Mouse (Mus musculus) gastrocnemius, postnatal 36 days (tissue): Measurements from ENCODE around the gene Vmn1r174. TPM values are rescaled to one million over a fixed set of nuclear protein-coding genes. Genes with fewer than 3 reads are reported as not detected.
"Not testable (repeated sequence)": the region's sequence is repeated elsewhere in the genome, so short reads cannot be mapped to it uniquely, and the experiment has no call there.

Source experiments
- DNase-seq, 2 experiments: peaks; one replicate each; pipeline ENCODE4 v3.0.0; 2022
- intact Hi-C: fragments of 180-260 bp; cut with DNase I; formaldehyde crosslinking; loops from one replicate; pipeline ENCODE4 v1.15.1; 2025
- long read RNA-seq, 2 experiments: library from polyadenylated mRNA; stranded (forward); transcript quantifications; one replicate each; pipeline ENCODE4 v2.0.0; 2021
- total RNA-seq, 2 experiments: library from RNA; stranded (reverse); gene quantifications; 2 replicates each; pipeline ENCODE4 v1.2.3; 2021

Vmn1r174 gene
- not detected for total RNA-seq
- long read RNA-seq, experiment 1: 0 reads
- long read RNA-seq, experiment 2: 0 reads

DNA sequence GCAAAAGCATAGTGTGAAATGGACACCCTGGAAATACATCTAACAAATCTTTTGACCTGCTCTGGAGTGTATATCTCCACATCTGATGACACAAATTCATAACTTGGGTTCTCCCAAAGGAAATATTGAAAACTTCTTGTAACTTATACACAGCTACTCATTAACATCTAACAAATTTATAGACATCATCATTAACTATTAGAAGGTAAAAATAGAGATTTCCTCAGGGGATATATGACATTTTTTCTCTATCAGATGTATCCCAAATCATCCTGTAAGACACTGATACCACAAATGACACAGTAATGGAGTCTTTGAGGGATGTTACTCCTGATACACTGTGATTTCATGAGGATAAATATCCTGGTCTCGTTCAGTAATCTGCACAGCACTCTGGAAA is at the start of gene Vmn1r174:
TSS of gene Vmn1r174 (plus strand) at position 301 of the 400 bp plus-strand sequence.
- DNase-seq, intact Hi-C loops: not testable (repeated sequence)

DNA sequence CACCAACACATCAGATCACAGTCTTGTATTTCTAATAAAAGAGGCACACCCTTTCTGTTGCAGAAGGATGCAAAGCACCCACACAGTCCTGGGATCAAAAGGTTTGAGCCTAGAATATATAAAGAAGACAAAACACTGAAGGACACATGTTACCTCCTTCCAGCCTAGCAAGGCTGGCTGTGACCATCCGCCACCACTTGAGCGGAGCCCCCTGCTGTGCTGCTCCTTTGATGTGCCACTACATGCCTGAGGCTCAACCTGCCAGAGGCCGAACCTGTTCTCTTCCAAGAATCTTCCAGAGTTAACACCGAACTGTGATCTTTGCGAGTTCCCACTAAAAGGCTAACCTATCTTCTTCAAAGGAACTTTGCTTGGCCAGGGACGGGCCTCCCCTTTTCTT is 32.5 kb downstream of the Vmn1r174 start:
- DNase-seq: no peak
- intact Hi-C loops: no loop called here

DNA sequence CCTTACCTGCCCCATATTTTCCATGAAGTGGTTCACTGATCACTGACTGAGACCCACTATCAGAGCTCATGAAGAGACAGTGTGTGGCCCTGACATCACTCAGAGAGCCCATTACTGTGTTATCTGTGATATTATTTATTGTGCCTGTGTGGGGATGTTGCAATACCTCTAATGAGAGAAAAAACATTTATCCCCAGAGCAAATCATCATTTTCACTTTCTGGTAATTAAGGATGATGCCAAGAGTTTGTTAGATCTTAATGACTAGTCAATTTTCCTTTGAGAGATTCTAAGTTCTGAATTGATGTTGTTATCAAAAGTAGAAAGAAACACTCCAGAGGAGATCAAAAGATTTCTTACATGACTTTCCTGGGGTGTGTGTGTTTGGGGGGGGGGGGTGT is 58.5 kb downstream of the Vmn1r174 start, which contains the start of gene Vmn1r175:
TSS of gene Vmn1r175 (minus strand) at position 101 of the 400 bp plus-strand sequence.
- DNase-seq, intact Hi-C loops: not testable (repeated sequence)

Other genes with a start within 250 kb of the Vmn1r174 start
- gene Vmn1r167, start 245.1 kb upstream of the Vmn1r174 start, total RNA-seq: not detected
- not detected for gene Vmn1r168, start 212.5 kb upstream of the Vmn1r174 start, total RNA-seq
- not detected for gene Vmn1r169, start 176.7 kb upstream of the Vmn1r174 start, total RNA-seq
- gene Vmn1r170, start 146.1 kb upstream of the Vmn1r174 start, total RNA-seq: not detected
- gene Vmn1r171, start 121.5 kb upstream of the Vmn1r174 start, total RNA-seq: not detected
- gene Vmn1r172, start 94.0 kb upstream of the Vmn1r174 start, total RNA-seq: not detected
- gene Vmn1r173, start 51.6 kb upstream of the Vmn1r174 start, total RNA-seq: not detected
- not detected for gene Vmn1r175, start 58.4 kb downstream of the Vmn1r174 start, total RNA-seq
- not detected for gene Vmn1r176, start 85.1 kb downstream of the Vmn1r174 start, total RNA-seq
- gene Vmn1r177, start 114.2 kb downstream of the Vmn1r174 start, total RNA-seq: not detected
- not detected for gene Vmn1r178, start 139.7 kb downstream of the Vmn1r174 start, total RNA-seq
- gene Vmn1r179, start 174.7 kb downstream of the Vmn1r174 start, total RNA-seq: not detected
- gene Vmn1r180, start 198.4 kb downstream of the Vmn1r174 start, total RNA-seq: not detected
- not detected for gene Vmn1r181, start 222.3 kb downstream of the Vmn1r174 start, total RNA-seq
- not detected for gene V1rd19, start 249.4 kb downstream of the Vmn1r174 start, total RNA-seq